Mouse (Mus musculus): ENCODE measurements around the gene Mad1l1. TPM values are rescaled to one million over a fixed set of nuclear protein-coding genes. Genes with fewer than 3 reads are reported as not detected.
A peak's percentile ranks its signal among the peaks of the same experiment; 100 is the strongest.

The Mad1l1 gene
- total RNA-seq, 2 experiments from 2014 or later: 20.4 to 24.9 TPM

- DNase-seq (ENCODE audit: low spot score in 2 of 2): peak in 1 of 2 experiments; percentile 40
These were observed 57.3 kb downstream of the Mad1l1 start for GRCm38 (mm10) chr5:140263754-140264749.

- DNase-seq (ENCODE audit: low spot score in 2 of 2): no peak
These were observed 59.0 kb downstream of the Mad1l1 start for GRCm38 (mm10) chr5:140262401-140262800.

GRCm38 (mm10) chr5:140261313-140261712 is 60.0 kb downstream of the Mad1l1 start:
- no peak for DNase-seq (ENCODE audit: low spot score in 2 of 2)

GRCm38 (mm10) chr5:140258633-140259032 is 62.7 kb downstream of the Mad1l1 start:
- no peak for DNase-seq (ENCODE audit: low spot score in 2 of 2)

- DNase-seq (ENCODE audit: low spot score in 2 of 2): no peak
These were observed 63.3 kb downstream of the Mad1l1 start for GRCm38 (mm10) chr5:140258035-140258434.

GRCm38 (mm10) chr5:140257439-140257838 is 63.9 kb downstream of the Mad1l1 start:
- no peak for DNase-seq (ENCODE audit: low spot score in 2 of 2)

GRCm38 (mm10) chr5:140256685-140257084 is 64.7 kb downstream of the Mad1l1 start:
- DNase-seq (ENCODE audit: low spot score in 2 of 2): no peak

- no peak for DNase-seq (ENCODE audit: low spot score in 2 of 2)
These were observed 66.1 kb downstream of the Mad1l1 start for GRCm38 (mm10) chr5:140255265-140255664.

GRCm38 (mm10) chr5:140254656-140255055 is 66.7 kb downstream of the Mad1l1 start:
- no peak for DNase-seq (ENCODE audit: low spot score in 2 of 2)

GRCm38 (mm10) chr5:140251989-140252388 is 69.4 kb downstream of the Mad1l1 start:
- no peak for DNase-seq (ENCODE audit: low spot score in 2 of 2)

GRCm38 (mm10) chr5:140250370-140250769 is 71.0 kb downstream of the Mad1l1 start:
- DNase-seq (ENCODE audit: low spot score in 2 of 2): no peak

- no peak for DNase-seq (ENCODE audit: low spot score in 2 of 2)
These were observed 71.8 kb downstream of the Mad1l1 start for GRCm38 (mm10) chr5:140249359-140250062.

GRCm38 (mm10) chr5:140248101-140248500 is 73.3 kb downstream of the Mad1l1 start:
- no peak for DNase-seq (ENCODE audit: low spot score in 2 of 2)

GRCm38 (mm10) chr5:140240235-140240634 is 81.1 kb downstream of the Mad1l1 start:
- no peak for DNase-seq (ENCODE audit: low spot score in 2 of 2)

GRCm38 (mm10) chr5:140238880-140239279 is 82.5 kb downstream of the Mad1l1 start:
- DNase-seq (ENCODE audit: low spot score in 2 of 2): no peak

- no peak for DNase-seq (ENCODE audit: low spot score in 2 of 2)
These were observed 90.5 kb downstream of the Mad1l1 start for GRCm38 (mm10) chr5:140230818-140231217.

GRCm38 (mm10) chr5:140228306-140228705 is 93.0 kb downstream of the Mad1l1 start:
- DNase-seq (ENCODE audit: low spot score in 2 of 2): no peak

- no peak for DNase-seq (ENCODE audit: low spot score in 2 of 2)
These were observed 94.5 kb downstream of the Mad1l1 start for GRCm38 (mm10) chr5:140226871-140227270.

GRCm38 (mm10) chr5:140225881-140226280 is 95.5 kb downstream of the Mad1l1 start:
- no peak for DNase-seq (ENCODE audit: low spot score in 2 of 2)

- no peak for DNase-seq (ENCODE audit: low spot score in 2 of 2)
These were observed 96.2 kb downstream of the Mad1l1 start for GRCm38 (mm10) chr5:140225103-140225502.

- DNase-seq (ENCODE audit: low spot score in 2 of 2): no peak
These were observed 98.0 kb downstream of the Mad1l1 start for GRCm38 (mm10) chr5:140223070-140224053.
